Mouse (Mus musculus): ENCODE results near the gene Zp1.
A peak's percentile ranks its signal among the peaks of the same experiment; 100 is the strongest.

Gene Zp1

DNA sequence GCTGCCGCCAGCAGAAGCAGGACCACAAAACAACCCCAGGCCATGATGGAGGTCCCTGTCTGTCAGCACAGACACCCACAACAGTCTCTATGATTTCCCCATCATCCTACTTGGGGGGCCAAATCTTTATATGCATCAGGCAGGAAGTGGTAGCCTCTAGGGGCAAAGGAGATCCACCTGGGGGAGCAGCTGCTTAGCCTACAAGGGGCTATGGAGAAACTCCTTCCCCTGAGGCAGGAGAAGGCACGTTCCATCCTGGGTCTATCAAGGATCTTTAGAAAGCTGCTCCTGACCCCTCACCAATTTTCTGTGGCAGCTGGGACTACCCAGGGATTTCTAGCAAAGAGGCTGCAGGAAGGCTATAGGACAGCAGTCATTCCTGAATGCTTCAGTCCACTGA lies at the start of gene Zp1:
Gene Zp1 (minus strand): TSS at position 101 of the 400 bp plus-strand sequence.
- no peak for DNase-seq

- no peak for DNase-seq
Observed at GRCm38 (mm10) chr19:10968578-10968977, 48.1 kb upstream of the Zp1 start.

GRCm38 (mm10) chr19:10965721-10966120 lies 45.3 kb upstream of the Zp1 start:
- no peak for DNase-seq

GRCm38 (mm10) chr19:10959978-10960346 lies 39.5 kb upstream of the Zp1 start:
- DNase-seq = no peak

GRCm38 (mm10) chr19:10959085-10959977 lies 38.9 kb upstream of the Zp1 start:
- no peak for DNase-seq

- DNase-seq = no peak
Observed at GRCm38 (mm10) chr19:10952021-10952939, 31.8 kb upstream of the Zp1 start.

GRCm38 (mm10) chr19:10949558-10949957 lies 29.1 kb upstream of the Zp1 start:
- DNase-seq = no peak

DNA sequence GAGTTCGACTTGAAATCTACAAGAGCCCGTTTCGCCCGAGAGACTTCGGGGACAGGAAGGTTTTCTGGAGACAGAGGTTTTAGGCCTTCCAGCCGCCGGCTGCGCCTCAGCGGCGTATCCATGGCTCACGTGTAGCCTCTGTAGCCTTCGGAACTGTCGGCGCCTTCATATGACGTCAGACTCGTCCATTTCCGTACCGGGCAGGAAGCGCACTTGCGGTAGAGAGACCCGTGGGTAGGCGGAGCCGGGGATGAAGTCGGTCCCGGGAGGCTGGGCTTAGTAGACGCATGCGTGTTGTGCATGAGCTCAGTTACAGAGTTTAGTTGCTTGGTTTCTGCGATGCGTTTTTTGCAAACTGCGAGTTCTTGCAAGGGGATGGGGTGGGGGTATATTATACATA lies 28.7 kb upstream of the Zp1 start, which contains the start of gene Ccdc86:
Gene Ccdc86 (minus strand): TSS at position 155 of the 400 bp plus-strand sequence.
- DNase-seq = peak; percentile 96

GRCm38 (mm10) chr19:10948416-10948815 lies 28.0 kb upstream of the Zp1 start:
- DNase-seq = no peak

DNA sequence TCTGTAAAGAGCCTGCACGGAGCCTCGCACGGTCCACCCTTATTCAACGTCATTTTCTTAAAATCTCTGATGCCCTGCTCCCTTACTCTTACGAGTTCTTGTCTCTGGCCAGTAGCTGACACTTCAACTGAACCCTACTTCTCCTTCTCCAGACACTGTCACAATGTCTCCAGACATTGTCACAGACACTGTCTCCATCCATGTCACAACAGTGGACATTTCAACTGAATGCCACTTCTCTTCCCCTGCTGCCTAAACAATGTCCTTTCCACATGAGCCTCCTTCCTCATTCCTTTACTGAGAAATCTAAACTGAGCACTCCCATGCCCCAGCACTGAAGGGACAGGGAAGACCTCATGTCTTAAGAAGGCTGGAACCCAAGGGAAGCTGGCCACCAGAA lies 26.8 kb upstream of the Zp1 start:
- DNase-seq = no peak

DNA sequence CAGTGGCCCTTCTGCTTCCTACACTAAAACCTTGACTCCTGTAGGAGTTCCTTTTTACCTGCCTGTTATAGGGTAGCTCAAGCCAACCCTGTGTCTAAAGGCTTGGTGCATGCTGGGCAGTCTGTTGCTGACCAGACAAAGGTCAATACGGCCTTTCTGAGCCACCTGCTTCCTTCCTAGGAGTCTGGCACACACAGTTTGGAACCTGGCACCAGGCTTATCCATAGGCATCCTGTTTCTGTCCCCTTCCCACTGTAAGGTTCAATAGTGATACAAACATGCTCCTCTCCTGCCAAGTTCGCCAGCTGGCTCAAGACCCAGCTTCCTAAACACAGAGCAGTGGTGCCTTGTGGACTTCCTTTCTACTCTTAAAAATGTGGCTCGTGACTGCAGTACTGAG lies 26.1 kb upstream of the Zp1 start:
- no peak for DNase-seq

DNA sequence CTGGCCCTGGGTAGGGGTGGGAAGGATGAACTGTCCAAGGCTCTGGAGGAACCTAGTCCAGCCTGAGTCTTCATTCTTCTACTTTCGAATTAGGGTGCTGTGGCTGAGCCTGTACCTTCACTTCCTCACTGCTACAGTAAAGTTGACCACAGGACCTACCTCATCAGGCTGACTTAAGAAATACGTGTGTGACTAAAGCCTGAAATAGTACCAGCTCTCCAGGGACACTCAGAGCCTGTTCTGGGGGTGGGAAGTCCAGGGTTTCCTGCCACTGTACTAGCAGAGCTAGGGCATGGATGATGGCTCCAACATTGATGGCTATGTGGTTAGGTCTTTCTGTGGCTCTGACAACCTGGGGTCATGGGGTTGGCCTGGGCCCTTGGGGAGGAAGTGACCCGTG lies 23.5 kb upstream of the Zp1 start:
- DNase-seq = no peak

DNA sequence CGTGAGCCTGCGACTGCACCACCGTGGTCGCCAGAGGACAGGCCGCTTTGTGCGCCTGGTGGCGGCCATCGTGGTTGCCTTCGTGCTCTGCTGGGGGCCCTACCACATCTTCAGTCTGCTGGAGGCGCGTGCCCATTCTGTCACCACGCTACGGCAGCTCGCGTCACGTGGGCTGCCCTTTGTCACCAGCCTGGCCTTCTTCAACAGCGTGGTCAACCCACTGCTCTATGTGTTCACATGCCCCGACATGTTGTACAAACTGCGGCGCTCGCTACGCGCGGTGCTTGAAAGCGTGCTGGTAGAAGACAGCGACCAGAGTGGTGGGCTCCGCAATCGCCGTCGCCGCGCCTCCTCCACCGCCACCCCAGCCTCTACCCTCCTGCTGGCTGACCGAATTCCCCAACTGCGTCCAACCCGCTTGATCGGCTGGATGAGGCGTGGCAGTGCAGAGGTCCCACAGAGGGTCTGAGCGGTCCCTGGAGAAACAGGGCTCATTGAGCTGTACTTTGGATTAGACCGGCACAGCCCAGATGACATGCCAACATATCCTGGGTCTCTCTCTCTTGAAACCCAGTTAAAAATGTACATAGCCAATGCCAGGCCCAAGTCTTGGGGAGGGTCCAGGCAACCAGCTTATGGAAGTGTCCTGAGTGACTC lies 20.5 kb upstream of the Zp1 start:
- peak; percentile 25 for DNase-seq

- DNase-seq = peak; percentile 83
Observed at GRCm38 (mm10) chr19:10940097-10940800, 19.8 kb upstream of the Zp1 start.

DNA sequence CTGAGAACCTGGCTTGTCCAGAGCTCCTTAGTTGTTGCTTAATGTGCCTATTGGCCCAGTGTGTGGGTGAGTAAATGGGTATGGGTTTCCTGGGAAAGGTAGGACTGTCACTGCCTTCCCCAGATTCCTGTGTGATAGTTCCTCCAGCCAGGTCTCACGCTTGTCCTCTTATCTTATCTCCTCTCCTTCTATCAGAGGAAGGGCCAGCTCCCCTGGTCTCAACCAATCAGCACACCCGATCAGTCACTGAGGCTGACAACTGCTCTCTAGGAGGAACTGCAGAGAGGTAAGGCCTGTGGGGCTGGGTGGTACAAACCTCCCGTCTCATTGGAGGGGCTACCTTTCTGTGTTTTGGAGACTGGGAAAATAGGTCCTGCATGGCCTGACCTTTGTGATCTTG lies 18.3 kb upstream of the Zp1 start:
- DNase-seq = no peak

- DNase-seq = peak; percentile 49
Observed at GRCm38 (mm10) chr19:10937110-10937563, 16.7 kb upstream of the Zp1 start, which contains the start of gene Ptgdr2. Gene Ptgdr2 (plus strand): TSS chr19:10937160.

DNA sequence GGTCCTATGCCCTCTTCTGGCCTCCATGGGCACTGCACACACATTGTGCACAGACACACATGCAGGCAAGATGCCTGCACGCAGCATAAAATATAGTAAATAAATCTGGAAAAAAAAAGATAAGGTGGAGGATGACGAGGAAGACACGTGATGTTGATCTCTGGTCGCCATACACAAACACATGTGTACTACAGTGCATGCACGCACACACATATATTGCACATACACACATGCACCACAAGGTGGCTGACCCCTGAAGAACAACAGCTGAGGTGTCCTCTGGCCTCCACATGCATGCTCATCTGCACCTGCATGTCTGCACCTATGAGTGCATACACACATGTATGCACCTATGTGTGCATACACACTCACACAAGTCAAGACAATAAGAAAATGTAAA lies 15.6 kb upstream of the Zp1 start:
- DNase-seq = no peak

- DNase-seq = no peak
Observed at GRCm38 (mm10) chr19:10935029-10935428, 14.6 kb upstream of the Zp1 start.

GRCm38 (mm10) chr19:10930641-10931040 lies 10.2 kb upstream of the Zp1 start:
- no peak for DNase-seq

GRCm38 (mm10) chr19:10926666-10927065 lies 6.2 kb upstream of the Zp1 start:
- DNase-seq = no peak

- DNase-seq = no peak
Observed at GRCm38 (mm10) chr19:10926123-10926621, 5.7 kb upstream of the Zp1 start.

GRCm38 (mm10) chr19:10924220-10924619 lies 3.8 kb upstream of the Zp1 start:
- no peak for DNase-seq
